Mouse (Mus musculus) kidney, postnatal 0 days (tissue): ENCODE results near the gene Cdc42se1. TPM values are rescaled to one million over a fixed set of nuclear protein-coding genes. Genes with fewer than 3 reads are reported as not detected.

Source experiments
- ATAC-seq: fragments of 200-750 bp; cut with Nextera tagmentation; replicated peaks from 2 replicates; pipeline ENCODE4 v1.8.0; 2017; ENCODE audit warnings: low read depth, moderate number of reproducible peaks, moderate TSS enrichment, moderate library complexity; ENCODE audit not compliant: low FRiP score
- DNase-seq: peaks from one replicate; pipeline ENCODE4 v3.0.0-alpha.2; 2016; ENCODE audit warnings: low spot score
- H3K27ac ChIP-seq: fragments of 300-500 bp; sonication (generic); 2 replicates; pipeline ENCODE4 v1.5.1; 2014; ENCODE audit warnings: mild to moderate bottlenecking
- H3K27me3 ChIP-seq: fragments of 300-500 bp; sonication (generic); 2 replicates; pipeline ENCODE4 v1.6.1; 2014; ENCODE audit warnings: low read length, mixed read lengths; ENCODE audit not compliant: insufficient read depth
- H3K36me3 ChIP-seq: fragments of 300-500 bp; sonication (generic); 2 replicates; pipeline ENCODE4 v1.6.1; 2014; ENCODE audit warnings: low read length, mixed read lengths; ENCODE audit not compliant: insufficient read depth
- H3K4me1 ChIP-seq: fragments of 300-500 bp; sonication (generic); replicated peaks from 2 replicates; pipeline ENCODE4 v1.6.1; 2014; ENCODE audit warnings: antibody characterized with exemption, low read length, mixed read lengths; ENCODE audit not compliant: insufficient read depth
- H3K4me2 ChIP-seq: fragments of 300-500 bp; sonication (generic); 2 replicates; pipeline ENCODE4 v1.6.1; 2014; ENCODE audit warnings: mild to moderate bottlenecking, low read length, moderate library complexity, mixed read lengths
- H3K4me3 ChIP-seq: fragments of 300-500 bp; sonication (generic); replicated peaks from 2 replicates; pipeline ENCODE4 v1.5.1; 2014; ENCODE audit warnings: low read depth, low read length
- H3K9ac ChIP-seq: fragments of 300-500 bp; sonication (generic); 2 replicates; pipeline ENCODE4 v1.6.1; 2014; ENCODE audit warnings: low read depth, low read length
- H3K9me3 ChIP-seq: fragments of 300-500 bp; sonication (generic); replicated peaks from 2 replicates; pipeline ENCODE4 v1.6.1; 2016; ENCODE audit warnings: low read length, inconsistent platforms, mixed read lengths
- CTCF ChIP-seq: IDR thresholded peaks from 2 replicates; pipeline ENCODE4 v1.5.1; 2016; ENCODE audit warnings: antibody characterized with exemption, low read depth, mild to moderate bottlenecking, moderate library complexity
- WGBS: fragments of 180-500 bp; shearing (Covaris S2); extraction: QIAGEN DNeasy Blood & Tissue Kit; methylation state at CpG from one replicate; pipeline ENCODE4 v1.1.7; 2014; 5-methylcytosine and 5-hydroxymethylcytosine counted together
- polyA plus RNA-seq: library from polyadenylated mRNA; unstranded; fragments of >200 nt; fragmentation: Nextera tagmentation; extraction: Ambion mirVana; gene quantifications from 2 replicates; pipeline ENCODE4 v1.2.1, GENCODE M21; 2015

The Cdc42se1 gene
- polyA plus RNA-seq, 1 experiment from 2014 or later = 102 TPM

GRCm38 (mm10) chr3:95218466-95219137 is 9.9 kb upstream of the Cdc42se1 start:
- H3K4me3 ChIP-seq = peak overlapping the region; percentile 86
- 81% methylated on average over 6 of the region's 6 CpGs for WGBS
- peak overlapping the region; percentile 97; the same call in 1 of the 2 replicates for H3K9ac ChIP-seq
- 0 out of 2 replicates have a peak, but pooled peaks cover 4% of the 10 kb centered on the region for H3K4me1 ChIP-seq
- H3K36me3 ChIP-seq = peaks cover 15% of the 10 kb centered on the region
- H3K4me2 ChIP-seq = peak overlapping the region; percentile 69
- no peak for TF ChIP-seq CTCF
- no peak for ATAC-seq
- no peak for DNase-seq
- H3K27ac ChIP-seq = peak overlapping the region; percentile 99
- H3K27me3 ChIP-seq = no peaks in the 10 kb centered on the region
- H3K9me3 ChIP-seq = no peaks in the 10 kb centered on the region

- Histone ChIP-seq H3K4me1 (peaks cover 8% of the 10 kb centered on the region; the same call in 1 of the 2 replicates), H3K4me3 (no peak overlapping the region), H3K27me3 (no peaks in the 10 kb centered on the region), H3K36me3 (peaks cover 10% of the 10 kb centered on the region), H3K9ac (no peak overlapping the region), H3K27ac (no peak overlapping the region), H3K4me2 (no peak overlapping the region), H3K9me3 (no peaks in the 10 kb centered on the region)
- ATAC-seq (no peak), DNase-seq (no peak)
- WGBS = 94% methylated on average over 2 of the region's 2 CpGs
- TF ChIP-seq CTCF = no peak
These were observed 5.5 kb upstream of the Cdc42se1 start for GRCm38 (mm10) chr3:95223041-95223440.

- H3K9ac ChIP-seq = no peak overlapping the region
- H3K4me2 ChIP-seq = no peak overlapping the region
- ATAC-seq (no peak), DNase-seq (peak; percentile 49)
- TF ChIP-seq CTCF = no peak
- H3K9me3 ChIP-seq = no peaks in the 10 kb centered on the region
- peaks cover 6% of the 10 kb centered on the region; the same call in 1 of the 2 replicates for H3K4me1 ChIP-seq
- no peak overlapping the region for H3K27ac ChIP-seq
- peaks cover 10% of the 10 kb centered on the region for H3K36me3 ChIP-seq
- no peak overlapping the region for H3K4me3 ChIP-seq
- no peaks in the 10 kb centered on the region for H3K27me3 ChIP-seq
- 37% methylated on average over 6 of the region's 6 CpGs for WGBS
These were observed 4.2 kb upstream of the Cdc42se1 start for GRCm38 (mm10) chr3:95224295-95224694.

GRCm38 (mm10) chr3:95227214-95227613 is 1.3 kb upstream of the Cdc42se1 start:
- no peak for ATAC-seq
- H3K4me3 ChIP-seq = peak overlapping the region; percentile 98
- TF ChIP-seq CTCF = no peak
- H3K9ac ChIP-seq = 0 out of 2 replicates have a peak overlapping the region, but pooled peaks have one; percentile 23
- WGBS = 0% methylated on average over 1 of the region's 1 CpGs
- peak overlapping the region; percentile 97; the same call in 1 of the 2 replicates for H3K27ac ChIP-seq
- H3K27me3 ChIP-seq = no peaks in the 10 kb centered on the region
- no peaks in the 10 kb centered on the region for H3K9me3 ChIP-seq
- peak overlapping the region; percentile 93 for H3K4me2 ChIP-seq
- H3K36me3 ChIP-seq = peaks cover 12% of the 10 kb centered on the region; the same call in 1 of the 2 replicates
- H3K4me1 ChIP-seq = peaks cover 22% of the 10 kb centered on the region
- no peak for DNase-seq

GRCm38 (mm10) chr3:95228894-95229780 is 605 bp downstream of the Cdc42se1 start:
- TF ChIP-seq CTCF = no peak
- peak overlapping the region; percentile 96 for H3K9ac ChIP-seq
- H3K9me3 ChIP-seq = no peaks in the 10 kb centered on the region
- peak; percentile 63 for DNase-seq
- no peak; the same call in 1 of the 2 replicates for ATAC-seq
- H3K4me2 ChIP-seq = peak overlapping the region; percentile 93
- H3K27ac ChIP-seq = peak overlapping the region; percentile 97
- H3K4me1 ChIP-seq = peaks cover 22% of the 10 kb centered on the region
- peak overlapping the region; percentile 98 for H3K4me3 ChIP-seq
- no peaks in the 10 kb centered on the region for H3K27me3 ChIP-seq
- under 1% methylated on average over 43 of the region's 43 CpGs for WGBS
- peaks cover 21% of the 10 kb centered on the region for H3K36me3 ChIP-seq
